Mouse (Mus musculus) olfactory bulb, adult 2 months (tissue): ENCODE results near the gene Hunk. TPM values are rescaled to one million over a fixed set of nuclear protein-coding genes. Genes with fewer than 3 reads are reported as not detected.

Experiments used
- H3K27ac ChIP-seq: fragments of 200-500 bp; 2 replicates; pipeline ENCODE4 v1.5.1; 2012; ENCODE audit warnings: low read depth, low read length; ENCODE audit not compliant: insufficient read depth
- H3K4me1 ChIP-seq: fragments of 200-500 bp; 2 replicates; pipeline ENCODE4 v1.6.1; 2012; ENCODE audit warnings: low read length; ENCODE audit not compliant: control insufficient read depth, insufficient read depth
- H3K4me3 ChIP-seq: fragments of 200-500 bp; 2 replicates; pipeline ENCODE4 v1.5.1; 2012; ENCODE audit warnings: mild to moderate bottlenecking, low read depth, low read length, moderate library complexity; ENCODE audit not compliant: insufficient read depth
- CTCF ChIP-seq: fragments of 200-500 bp; IDR thresholded peaks from 2 replicates; pipeline ENCODE4 v1.5.1; 2012; ENCODE audit warnings: low read depth, mild to moderate bottlenecking, low read length, moderate library complexity; ENCODE audit not compliant: insufficient read depth
- POLR2A ChIP-seq: fragments of 200-500 bp; IDR thresholded peaks from 2 replicates; pipeline ENCODE4 v1.6.1; 2012; ENCODE audit warnings: mild to moderate bottlenecking, low read depth, low read length, moderate library complexity; ENCODE audit not compliant: insufficient read depth
- WGBS: fragments of 180-500 bp; shearing (Covaris S2); methylation state at CpG from one replicate; pipeline ENCODE4 v1.1.7; 2018; 5-methylcytosine and 5-hydroxymethylcytosine counted together
- polyA plus RNA-seq: library from polyadenylated mRNA; stranded (reverse); fragments of >200 nt; gene quantifications from 2 replicates; pipeline ENCODE4 v1.2.4, GENCODE M21; 2012; ENCODE audit warnings: low replicate concordance; ENCODE audit not compliant: missing spikeins, insufficient read depth, insufficient read length

Gene Hunk
- polyA plus RNA-seq, 1 experiment = not detected

- TF ChIP-seq CTCF (no peak), POLR2A (no peak)
- WGBS = 92% methylated on average over 16 of the region's 16 CpGs
- no peak overlapping the region for H3K27ac ChIP-seq
- H3K4me1 ChIP-seq = no peaks in the 10 kb centered on the region
- H3K4me3 ChIP-seq = no peak overlapping the region
Observed at GRCm38 (mm10) chr16:90475701-90476229, 90.0 kb downstream of the Hunk start.

DNA sequence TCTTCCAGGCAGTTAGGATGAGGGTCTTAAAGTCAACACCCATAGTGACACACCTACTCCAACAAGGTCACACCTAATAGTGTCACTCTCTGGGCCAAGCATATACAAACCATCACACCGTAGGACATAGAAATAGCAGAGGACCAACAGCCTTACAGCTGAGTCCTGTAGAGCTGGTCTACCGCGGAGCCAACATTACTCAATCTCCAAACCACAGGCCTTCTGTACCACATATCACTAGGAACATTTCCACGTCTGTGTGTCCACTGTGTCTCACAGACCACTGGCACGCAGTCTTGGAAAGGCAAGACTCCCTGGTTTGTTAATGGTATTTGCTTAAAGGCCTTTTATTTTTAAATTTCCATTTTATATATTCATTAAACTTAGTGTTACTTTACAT, 95.8 kb downstream of the Hunk start:
- WGBS = 100% methylated on average over 5 of the region's 5 CpGs
- TF ChIP-seq POLR2A = no peak

DNA sequence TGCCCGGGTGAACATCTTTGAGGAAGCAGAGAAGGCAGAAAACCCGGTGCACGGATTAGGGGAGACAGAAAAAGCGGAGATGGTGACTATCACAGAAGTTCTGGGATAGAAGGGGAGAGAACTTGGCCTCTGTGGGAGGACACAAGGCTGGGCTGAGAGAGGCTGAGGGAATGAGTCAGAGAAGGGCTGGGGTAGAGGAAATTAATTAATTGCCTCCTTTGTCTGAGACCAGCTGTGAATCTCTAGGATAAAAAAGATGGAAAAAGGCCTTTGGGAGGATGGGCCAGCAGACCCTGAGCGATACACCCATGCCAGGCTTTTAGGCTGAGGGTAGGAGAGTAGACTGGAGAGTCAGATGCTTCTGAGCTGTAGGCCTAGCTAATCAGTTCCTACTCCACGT, 97.5 kb downstream of the Hunk start:
- Histone ChIP-seq H3K4me3 (no peak overlapping the region), H3K4me1 (peaks cover 10% of the 10 kb centered on the region), H3K27ac (no peak overlapping the region)
- TF ChIP-seq POLR2A (no peak), CTCF (no peak)
- 28% methylated on average over 6 of the region's 6 CpGs for WGBS

More for the DNA sequence above, 95.8 kb downstream of the Hunk start:
- H3K4me3 ChIP-seq = no peak overlapping the region
- H3K4me1 ChIP-seq = peaks cover 10% of the 10 kb centered on the region
- H3K27ac ChIP-seq = no peak overlapping the region

DNA sequence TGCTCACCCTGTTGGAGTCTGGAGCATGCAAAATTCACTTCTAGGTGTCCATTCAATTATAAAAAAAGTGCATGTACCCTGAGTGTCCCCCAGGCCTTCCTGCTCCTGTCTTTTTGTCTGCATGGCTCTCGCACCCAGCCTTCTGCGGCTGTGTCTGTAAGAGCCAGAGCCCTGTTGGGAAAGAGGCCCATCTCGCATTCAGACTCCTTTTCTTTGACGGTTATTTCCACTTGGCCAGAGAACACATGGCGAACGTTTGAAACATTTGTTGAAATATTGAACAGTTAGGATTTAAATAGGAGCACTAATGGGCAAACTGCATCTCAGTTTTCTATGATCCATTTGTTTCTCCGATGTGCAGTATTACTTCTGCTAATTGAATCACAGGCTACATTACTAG, 99.3 kb downstream of the Hunk start:
- Histone ChIP-seq H3K4me3 (no peak overlapping the region), H3K27ac (no peak overlapping the region), H3K4me1 (peaks cover 12% of the 10 kb centered on the region)
- TF ChIP-seq POLR2A (no peak), CTCF (no peak)
- WGBS = 79% methylated on average over 7 of the region's 7 CpGs

GRCm38 (mm10) chr16:90485599-90485998, 99.8 kb downstream of the Hunk start:
- H3K4me3 ChIP-seq = no peak overlapping the region
- H3K27ac ChIP-seq = no peak overlapping the region
- WGBS = 88% methylated on average over 4 of the region's 4 CpGs
- H3K4me1 ChIP-seq = peaks cover 15% of the 10 kb centered on the region
- no peak for TF ChIP-seq CTCF

- Histone ChIP-seq H3K27ac (no peak overlapping the region), H3K4me3 (no peak overlapping the region), H3K4me1 (peaks cover 5% of the 10 kb centered on the region)
- TF ChIP-seq POLR2A = no peak
- TF ChIP-seq CTCF = no peak
- WGBS = 76% methylated on average over 4 of the region's 4 CpGs
Observed at GRCm38 (mm10) chr16:90490066-90490465, 104.3 kb downstream of the Hunk start.

DNA sequence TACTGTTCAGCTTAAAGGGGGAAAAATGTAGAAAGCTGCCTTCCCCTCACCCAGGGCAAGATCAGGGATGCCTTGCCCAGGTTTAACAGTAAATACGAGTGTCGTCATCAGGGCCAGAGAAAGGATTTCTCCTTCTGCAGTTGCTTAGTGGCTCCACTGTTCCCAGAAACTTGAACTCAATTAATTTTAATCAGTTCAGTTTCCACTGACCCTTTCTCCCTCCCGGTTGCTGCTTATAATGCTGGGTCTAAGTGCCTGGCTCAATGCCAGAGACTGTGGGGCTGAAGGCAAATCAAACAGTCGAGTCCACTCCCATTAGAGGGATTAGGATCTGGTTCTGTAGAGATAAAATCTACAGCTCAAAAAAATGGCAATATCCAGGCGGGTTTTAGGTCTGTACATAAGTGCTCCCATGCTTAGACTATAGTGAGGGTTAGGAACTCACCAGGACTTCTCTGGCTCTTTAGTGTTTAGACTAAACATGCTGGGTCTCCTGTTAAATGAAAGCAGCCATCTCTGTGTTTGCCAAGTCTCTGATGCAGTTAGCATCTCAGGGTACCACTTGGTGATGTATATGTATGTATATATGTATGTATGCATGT, 106.2 kb downstream of the Hunk start:
- Histone ChIP-seq H3K27ac (no peak overlapping the region), H3K4me1 (peaks cover 8% of the 10 kb centered on the region), H3K4me3 (no peak overlapping the region)
- WGBS = 65% methylated on average over 5 of the region's 5 CpGs
- TF ChIP-seq CTCF (no peak), POLR2A (no peak)

DNA sequence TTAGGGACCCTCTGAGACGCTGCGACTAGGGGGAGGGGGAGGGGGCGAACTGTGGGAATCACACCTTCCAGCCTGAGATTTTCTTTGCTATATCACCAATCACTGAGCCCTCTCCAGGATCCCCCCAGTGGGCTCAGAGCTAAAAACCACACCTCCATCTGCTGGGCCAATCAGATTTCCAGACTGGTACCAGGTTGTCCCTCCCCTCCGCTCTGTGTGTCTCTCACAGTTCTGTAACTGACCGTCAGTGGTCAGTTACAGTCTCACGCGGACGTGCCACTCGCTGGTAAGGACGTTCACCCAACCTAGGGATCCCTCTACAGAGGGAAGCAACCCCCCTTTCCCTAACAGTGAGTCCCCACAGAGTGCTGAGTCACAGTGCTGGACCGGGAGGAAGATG, 111.1 kb downstream of the Hunk start:
- WGBS = 58% methylated on average over 11 of the region's 11 CpGs
- no peak overlapping the region for H3K27ac ChIP-seq
- H3K4me3 ChIP-seq = no peak overlapping the region
- no peak for TF ChIP-seq POLR2A
- no peak for TF ChIP-seq CTCF
- H3K4me1 ChIP-seq = peaks cover 5% of the 10 kb centered on the region

- WGBS = 50% methylated on average over 16 of the region's 16 CpGs
- no peak for TF ChIP-seq POLR2A
- TF ChIP-seq CTCF = no peak
- Histone ChIP-seq H3K27ac (no peak overlapping the region), H3K4me1 (peaks cover 5% of the 10 kb centered on the region), H3K4me3 (no peak overlapping the region)
Observed at GRCm38 (mm10) chr16:90497749-90498464, 112.1 kb downstream of the Hunk start.

GRCm38 (mm10) chr16:90500809-90501208, 115.0 kb downstream of the Hunk start:
- Histone ChIP-seq H3K4me1 (peaks cover 5% of the 10 kb centered on the region; the same call in 1 of the 2 replicates), H3K27ac (no peak overlapping the region), H3K4me3 (no peak overlapping the region)
- TF ChIP-seq CTCF (no peak), POLR2A (no peak)
- WGBS = 72% methylated on average over 6 of the region's 6 CpGs
